Mouse (Mus musculus) intestine, embryonic 14.5 days (tissue): Measurements from ENCODE around the gene Cpeb3. TPM values are rescaled to one million over a fixed set of nuclear protein-coding genes. Genes with fewer than 3 reads are reported as not detected.
A peak's percentile ranks its signal among the peaks of the same experiment; 100 is the strongest.

Experiments used
- ATAC-seq: fragments of 200-750 bp; cut with Nextera tagmentation; replicated peaks from 2 replicates; pipeline ENCODE4 v1.8.0; 2017; ENCODE audit warnings: low read depth, moderate number of reproducible peaks, moderate TSS enrichment, moderate library complexity; ENCODE audit not compliant: low FRiP score, low TSS enrichment
- DNase-seq: peaks from one replicate; pipeline ENCODE4 v3.0.0-alpha.2; 2018; ENCODE audit warnings: low spot score
- H3K27ac ChIP-seq: fragments of 300-500 bp; sonication (generic); 2 replicates; pipeline ENCODE4 v1.5.1; 2014; ENCODE audit warnings: low read depth, mild to moderate bottlenecking, control low read depth
- H3K27me3 ChIP-seq: fragments of 300-500 bp; sonication (generic); replicated peaks from 2 replicates; pipeline ENCODE4 v1.6.1; 2014; ENCODE audit warnings: low read length, control low read depth; ENCODE audit not compliant: control insufficient read depth, insufficient read depth
- H3K36me3 ChIP-seq: fragments of 300-500 bp; sonication (generic); 2 replicates; pipeline ENCODE4 v1.6.1; 2014; ENCODE audit warnings: low read length, control low read depth; ENCODE audit not compliant: control insufficient read depth, insufficient read depth
- H3K4me1 ChIP-seq: fragments of 300-500 bp; sonication (generic); replicated peaks from 2 replicates; pipeline ENCODE4 v1.6.1; 2014; ENCODE audit warnings: low read length, control low read depth, mixed read lengths; ENCODE audit not compliant: control insufficient read depth, insufficient read depth
- H3K4me2 ChIP-seq: fragments of 300-500 bp; sonication (generic); 2 replicates; pipeline ENCODE4 v1.6.1; 2014; ENCODE audit warnings: low read length
- H3K4me3 ChIP-seq: fragments of 300-500 bp; sonication (generic); 2 replicates; pipeline ENCODE4 v1.5.1; 2014; ENCODE audit warnings: low read depth, low read length, control low read depth, mixed read lengths
- H3K9ac ChIP-seq: fragments of 300-500 bp; sonication (generic); 2 replicates; pipeline ENCODE4 v1.6.1; 2014; ENCODE audit warnings: mild to moderate bottlenecking, low read length
- H3K9me3 ChIP-seq: fragments of 300-500 bp; sonication (generic); 2 replicates; pipeline ENCODE4 v1.6.1; 2016; ENCODE audit warnings: low read length, control low read depth; ENCODE audit not compliant: control insufficient read depth
- WGBS: fragments of 180-500 bp; shearing (Covaris S2); extraction: QIAGEN DNeasy Blood & Tissue Kit; methylation state at CpG from one replicate; pipeline ENCODE4 v1.1.7; 2014; 5-methylcytosine and 5-hydroxymethylcytosine counted together
- polyA plus RNA-seq: library from polyadenylated mRNA; unstranded; fragments of >200 nt; fragmentation: Nextera tagmentation; extraction: Ambion mirVana; gene quantifications from 2 replicates; pipeline ENCODE4 v1.2.1, GENCODE M21; 2014

The Cpeb3 gene
- polyA plus RNA-seq, 1 experiment from 2014 or later, result 0.85 TPM

GRCm38 (mm10) chr19:37059623-37060022 lies 148.8 kb downstream of the Cpeb3 start:
- Histone ChIP-seq H3K4me3 (no peak overlapping the region), H3K27me3 (no peaks in the 10 kb centered on the region), H3K36me3 (no peaks in the 10 kb centered on the region), H3K4me2 (no peak overlapping the region), H3K9ac (no peak overlapping the region), H3K9me3 (no peaks in the 10 kb centered on the region), H3K4me1 (no peaks in the 10 kb centered on the region), H3K27ac (no peak overlapping the region)
- no peak for DNase-seq
- 60% methylated on average over 2 of the region's 2 CpGs for WGBS
- ATAC-seq, result no peak

- no peak overlapping the region for H3K9ac ChIP-seq
- H3K4me2 ChIP-seq, result no peak overlapping the region
- H3K4me1 ChIP-seq, result no peaks in the 10 kb centered on the region
- no peaks in the 10 kb centered on the region for H3K27me3 ChIP-seq
- no peaks in the 10 kb centered on the region for H3K9me3 ChIP-seq
- ATAC-seq (no peak), DNase-seq (no peak)
- no peak overlapping the region for H3K4me3 ChIP-seq
- 83% methylated on average over 8 of the region's 8 CpGs for WGBS
- no peaks in the 10 kb centered on the region for H3K36me3 ChIP-seq
- no peak overlapping the region for H3K27ac ChIP-seq
Measured at GRCm38 (mm10) chr19:37057161-37057905, 151.1 kb downstream of the Cpeb3 start.

- Histone ChIP-seq H3K4me1 (no peaks in the 10 kb centered on the region), H3K36me3 (no peaks in the 10 kb centered on the region), H3K4me2 (no peak overlapping the region), H3K9ac (no peak overlapping the region), H3K27me3 (no peaks in the 10 kb centered on the region), H3K9me3 (no peaks in the 10 kb centered on the region), H3K27ac (no peak overlapping the region), H3K4me3 (no peak overlapping the region)
- 80% methylated on average over 4 of the region's 4 CpGs for WGBS
- no peak for DNase-seq
- ATAC-seq, result no peak
Measured at GRCm38 (mm10) chr19:37055976-37056556, 152.3 kb downstream of the Cpeb3 start.

- H3K27me3 ChIP-seq, result no peaks in the 10 kb centered on the region
- no peaks in the 10 kb centered on the region for H3K36me3 ChIP-seq
- no peak overlapping the region for H3K4me3 ChIP-seq
- no peak overlapping the region for H3K27ac ChIP-seq
- ATAC-seq (peak; percentile 27; the same call in 1 of the 2 replicates), DNase-seq (peak; percentile 57)
- H3K9me3 ChIP-seq, result no peaks in the 10 kb centered on the region
- H3K9ac ChIP-seq, result no peak overlapping the region
- no peaks in the 10 kb centered on the region for H3K4me1 ChIP-seq
- no peak overlapping the region for H3K4me2 ChIP-seq
- 70% methylated on average over 4 of the region's 4 CpGs for WGBS
Measured at GRCm38 (mm10) chr19:37050643-37051345, 157.6 kb downstream of the Cpeb3 start.

- H3K4me3 ChIP-seq, result no peak overlapping the region
- DNase-seq, result no peak
- H3K9me3 ChIP-seq, result no peaks in the 10 kb centered on the region
- H3K27ac ChIP-seq, result no peak overlapping the region
- H3K4me1 ChIP-seq, result no peaks in the 10 kb centered on the region
- WGBS, result 91% methylated on average over 6 of the region's 6 CpGs
- no peak overlapping the region for H3K9ac ChIP-seq
- no peaks in the 10 kb centered on the region for H3K27me3 ChIP-seq
- no peaks in the 10 kb centered on the region for H3K36me3 ChIP-seq
- ATAC-seq, result no peak
- no peak overlapping the region for H3K4me2 ChIP-seq
Measured at GRCm38 (mm10) chr19:37048507-37048906, 159.9 kb downstream of the Cpeb3 start.

- Histone ChIP-seq H3K9me3 (no peaks in the 10 kb centered on the region), H3K27me3 (no peaks in the 10 kb centered on the region), H3K4me1 (no peaks in the 10 kb centered on the region), H3K9ac (no peak overlapping the region), H3K27ac (no peak overlapping the region), H3K4me3 (no peak overlapping the region), H3K4me2 (no peak overlapping the region), H3K36me3 (no peaks in the 10 kb centered on the region)
- no peak for ATAC-seq
- no peak for DNase-seq
- 82% methylated on average over 10 of the region's 10 CpGs for WGBS
Measured at GRCm38 (mm10) chr19:37044431-37044830, 164.0 kb downstream of the Cpeb3 start.

GRCm38 (mm10) chr19:37040906-37041305 lies 167.5 kb downstream of the Cpeb3 start:
- no peak for DNase-seq

GRCm38 (mm10) chr19:37032364-37032763 lies 176.0 kb downstream of the Cpeb3 start:
- no peak overlapping the region for H3K4me2 ChIP-seq
- H3K36me3 ChIP-seq, result no peaks in the 10 kb centered on the region
- no peak overlapping the region for H3K9ac ChIP-seq
- no peak overlapping the region for H3K4me3 ChIP-seq
- no peak for DNase-seq
- no peak for ATAC-seq
- whole genome bisulfite sequencing, result 85% methylated on average over 2 of the region's 2 CpGs
- H3K4me1 ChIP-seq, result no peaks in the 10 kb centered on the region
- no peaks in the 10 kb centered on the region for H3K9me3 ChIP-seq
- H3K27me3 ChIP-seq, result no peaks in the 10 kb centered on the region
- no peak overlapping the region for H3K27ac ChIP-seq

More at GRCm38 (mm10) chr19:37040906-37041305, 167.5 kb downstream of the Cpeb3 start:
- no peak overlapping the region for H3K27ac ChIP-seq
- no peaks in the 10 kb centered on the region for H3K27me3 ChIP-seq
- no peaks in the 10 kb centered on the region for H3K9me3 ChIP-seq
- H3K4me1 ChIP-seq, result no peaks in the 10 kb centered on the region
- H3K4me3 ChIP-seq, result no peak overlapping the region
- no peak for ATAC-seq
- H3K36me3 ChIP-seq, result no peaks in the 10 kb centered on the region
- no peak overlapping the region for H3K9ac ChIP-seq
- H3K4me2 ChIP-seq, result no peak overlapping the region
